Mouse (Mus musculus) forebrain, embryonic 13.5 days (tissue): ENCODE data around the gene Lcn4. TPM values are rescaled to one million over a fixed set of nuclear protein-coding genes. Genes with fewer than 3 reads are reported as not detected.

Source experiments
- ATAC-seq: fragments of 200-750 bp; cut with Nextera tagmentation; 2 replicates; pipeline ENCODE4 v1.8.0; 2017
- H3K27ac ChIP-seq: fragments of 300-500 bp; sonication (generic); 2 replicates; pipeline ENCODE4 v1.5.1; 2015; ENCODE audit warnings: inconsistent platforms, mild to moderate bottlenecking, moderate library complexity
- H3K27me3 ChIP-seq: fragments of 300-500 bp; sonication (generic); 2 replicates; pipeline ENCODE4 v1.6.1; 2015; ENCODE audit warnings: mild to moderate bottlenecking, inconsistent platforms
- H3K36me3 ChIP-seq: fragments of 300-500 bp; sonication (generic); 2 replicates; pipeline ENCODE4 v1.6.1; 2015; ENCODE audit warnings: mild to moderate bottlenecking, inconsistent platforms; ENCODE audit not compliant: poor library complexity, severe bottlenecking
- H3K4me1 ChIP-seq: fragments of 300-500 bp; sonication (generic); 2 replicates; pipeline ENCODE4 v1.6.1; 2015; ENCODE audit warnings: inconsistent platforms
- H3K4me2 ChIP-seq: fragments of 300-500 bp; sonication (generic); 2 replicates; pipeline ENCODE4 v1.6.1; 2015; ENCODE audit warnings: inconsistent platforms, mild to moderate bottlenecking, moderate library complexity
- H3K4me3 ChIP-seq: fragments of 300-500 bp; sonication (generic); 2 replicates; pipeline ENCODE4 v1.5.1; 2015; ENCODE audit warnings: mild to moderate bottlenecking, inconsistent platforms
- H3K9ac ChIP-seq: fragments of 300-500 bp; sonication (generic); 2 replicates; pipeline ENCODE4 v1.6.1; 2015; ENCODE audit warnings: mild to moderate bottlenecking, inconsistent platforms
- H3K9me3 ChIP-seq: fragments of 300-500 bp; sonication (generic); replicated peaks from 2 replicates; pipeline ENCODE4 v1.6.1; 2016; ENCODE audit warnings: inconsistent platforms
- WGBS: fragments of 180-500 bp; shearing (Covaris S2); methylation state at CpG from one replicate; pipeline ENCODE4 v1.1.7; 2015; 5-methylcytosine and 5-hydroxymethylcytosine counted together
- polyA plus RNA-seq: library from polyadenylated mRNA; unstranded; fragments of >200 nt; fragmentation: Nextera tagmentation; extraction: Ambion mirVana; gene quantifications from 2 replicates; pipeline ENCODE4 v1.2.1, GENCODE M21; 2015

The Lcn4 gene
- polyA plus RNA-seq, 1 experiment from 2014 or later: not detected

GRCm38 (mm10) chr2:26632541-26633395 is 38.3 kb downstream of the Lcn4 start:
- Histone ChIP-seq H3K4me1 (peaks cover 47% of the 10 kb centered on the region), H3K9me3 (no peaks in the 10 kb centered on the region), H3K27me3 (no peaks in the 10 kb centered on the region), H3K36me3 (peaks cover 42% of the 10 kb centered on the region), H3K4me2 (no peak overlapping the region), H3K27ac (no peak overlapping the region), H3K4me3 (no peak overlapping the region), H3K9ac (0 out of 2 replicates have a peak overlapping the region, but pooled peaks have one; percentile 6)
- WGBS: 92% methylated on average over 15 of the region's 16 CpGs
- ATAC-seq: no peak

GRCm38 (mm10) chr2:26628792-26629437 is 42.2 kb downstream of the Lcn4 start:
- no peaks in the 10 kb centered on the region for H3K27me3 ChIP-seq

GRCm38 (mm10) chr2:26627921-26628739 is 43.0 kb downstream of the Lcn4 start, which contains the start of gene Fam69b:
Gene Fam69b, plus strand, starts transcription at chr2:26628457.
- Histone ChIP-seq H3K4me2 (peak within 1 kb of the TSS; percentile 86), H3K36me3 (peaks cover 4% of the 10 kb centered on the region; the same call in 1 of the 2 replicates), H3K9me3 (no peaks in the 10 kb centered on the region), H3K4me3 (peak within 1 kb of the TSS; percentile 79), H3K9ac (peak within 1 kb of the TSS; percentile 99), H3K27me3 (no peaks in the 10 kb centered on the region), H3K4me1 (peaks cover 43% of the 10 kb centered on the region), H3K27ac (peak within 1 kb of the TSS; percentile 82)
- peak; percentile 83 for ATAC-seq
- WGBS: under 1% methylated on average over 57 of the region's 70 CpGs

More at GRCm38 (mm10) chr2:26628792-26629437, 42.2 kb downstream of the Lcn4 start:
- H3K9me3 ChIP-seq: no peaks in the 10 kb centered on the region
- WGBS: 10% methylated on average over 5 of the region's 5 CpGs
- H3K4me1 ChIP-seq: peaks cover 43% of the 10 kb centered on the region
- peak overlapping the region; percentile 82 for H3K27ac ChIP-seq
- H3K4me3 ChIP-seq: peak overlapping the region; percentile 79
- peak; percentile 50 for ATAC-seq
- H3K9ac ChIP-seq: peak overlapping the region; percentile 99
- H3K36me3 ChIP-seq: peaks cover 4% of the 10 kb centered on the region
- peak overlapping the region; percentile 86 for H3K4me2 ChIP-seq

GRCm38 (mm10) chr2:26626081-26626480 is 45.0 kb downstream of the Lcn4 start:
- peaks cover 26% of the 10 kb centered on the region for H3K4me1 ChIP-seq
- no peak overlapping the region for H3K9ac ChIP-seq
- WGBS: 70% methylated on average over 3 of the region's 3 CpGs
- H3K4me3 ChIP-seq: no peak overlapping the region
- H3K27me3 ChIP-seq: no peaks in the 10 kb centered on the region
- H3K9me3 ChIP-seq: no peaks in the 10 kb centered on the region
- H3K4me2 ChIP-seq: no peak overlapping the region
- ATAC-seq: no peak
- no peak overlapping the region for H3K27ac ChIP-seq
- H3K36me3 ChIP-seq: no peaks in the 10 kb centered on the region

GRCm38 (mm10) chr2:26625419-26625818 is 45.7 kb downstream of the Lcn4 start:
- no peak overlapping the region for H3K4me3 ChIP-seq
- H3K27ac ChIP-seq: no peak overlapping the region
- no peaks in the 10 kb centered on the region for H3K36me3 ChIP-seq
- no peak for ATAC-seq
- no peaks in the 10 kb centered on the region for H3K27me3 ChIP-seq
- H3K9ac ChIP-seq: no peak overlapping the region
- 88% methylated on average over 3 of the region's 3 CpGs for WGBS
- H3K4me2 ChIP-seq: no peak overlapping the region
- H3K9me3 ChIP-seq: no peaks in the 10 kb centered on the region
- peaks cover 19% of the 10 kb centered on the region for H3K4me1 ChIP-seq

GRCm38 (mm10) chr2:26622984-26623383 is 48.1 kb downstream of the Lcn4 start:
- Histone ChIP-seq H3K36me3 (no peaks in the 10 kb centered on the region), H3K27me3 (no peaks in the 10 kb centered on the region), H3K27ac (no peak overlapping the region), H3K4me1 (no peaks in the 10 kb centered on the region), H3K9ac (no peak overlapping the region), H3K9me3 (no peaks in the 10 kb centered on the region), H3K4me3 (no peak overlapping the region), H3K4me2 (no peak overlapping the region)
- WGBS: 69% methylated on average over 5 of the region's 5 CpGs
- ATAC-seq: no peak

- H3K36me3 ChIP-seq: no peaks in the 10 kb centered on the region
- ATAC-seq: no peak
- H3K27me3 ChIP-seq: no peaks in the 10 kb centered on the region
- no peaks in the 10 kb centered on the region for H3K4me1 ChIP-seq
- no peaks in the 10 kb centered on the region for H3K9me3 ChIP-seq
- no peak overlapping the region for H3K9ac ChIP-seq
- H3K4me2 ChIP-seq: no peak overlapping the region
- 32% methylated on average over 2 of the region's 2 CpGs for WGBS
- H3K4me3 ChIP-seq: no peak overlapping the region
- H3K27ac ChIP-seq: no peak overlapping the region
Observed at GRCm38 (mm10) chr2:26621246-26621645, 49.8 kb downstream of the Lcn4 start.

- Histone ChIP-seq H3K9me3 (no peaks in the 10 kb centered on the region), H3K4me1 (no peaks in the 10 kb centered on the region), H3K36me3 (no peaks in the 10 kb centered on the region), H3K9ac (no peak overlapping the region), H3K27ac (no peak overlapping the region), H3K4me3 (no peak overlapping the region), H3K4me2 (no peak overlapping the region), H3K27me3 (no peaks in the 10 kb centered on the region)
- no peak for ATAC-seq
- 50% methylated on average over 7 of the region's 7 CpGs for whole genome bisulfite sequencing
Observed at GRCm38 (mm10) chr2:26617928-26618327, 53.2 kb downstream of the Lcn4 start.

Other genes with a start within 250 kb of the Lcn4 start
- 16.9 and 22.5 TPM in 2 replicates for gene Sec16a, start 226.1 kb downstream of the Lcn4 start, polyA plus RNA-seq
- gene Notch1, start 154.6 kb downstream of the Lcn4 start, polyA plus RNA-seq: 28.1 and 32.8 TPM in 2 replicates
- gene Egfl7, start 91.3 kb downstream of the Lcn4 start, polyA plus RNA-seq: 50.2 and 55.8 TPM in 2 replicates
- gene Gm20532, start 84.6 kb downstream of the Lcn4 start, polyA plus RNA-seq: not detected in 2 replicates
- gene Agpat2, start 66.9 kb downstream of the Lcn4 start, polyA plus RNA-seq: 2.5 and 3.6 TPM in 2 replicates
- gene Fam69b, start 42.8 kb downstream of the Lcn4 start, polyA plus RNA-seq: 81.9 and 89.4 TPM in 2 replicates
- not detected in 2 replicates for gene Abo, start 193.7 kb upstream of the Lcn4 start, polyA plus RNA-seq
- gene Surf6, start 231.6 kb upstream of the Lcn4 start, polyA plus RNA-seq: 25.0 and 29.6 TPM in 2 replicates
- 168 and 187 TPM in 2 replicates for gene Med22, start 239.4 kb upstream of the Lcn4 start, polyA plus RNA-seq
- 620 and 639 TPM in 2 replicates for gene Rpl7a, start 239.5 kb upstream of the Lcn4 start, polyA plus RNA-seq
- 53.5 and 60.7 TPM in 2 replicates for gene Surf2, start 245.1 kb upstream of the Lcn4 start, polyA plus RNA-seq
- 61.0 and 64.8 TPM in 2 replicates for gene Surf1, start 245.2 kb upstream of the Lcn4 start, polyA plus RNA-seq